Mouse (Mus musculus) kidney, adult 18-20 months (tissue): ENCODE data around the gene Mogat1.
"Not testable (repeated sequence)": the region's sequence is repeated elsewhere in the genome, so short reads cannot be mapped to it uniquely, and the experiment has no call there.

Experiments used
- DNase-seq: peaks from one replicate; pipeline ENCODE4 v3.0.0; 2021

Mogat1 gene

DNA sequence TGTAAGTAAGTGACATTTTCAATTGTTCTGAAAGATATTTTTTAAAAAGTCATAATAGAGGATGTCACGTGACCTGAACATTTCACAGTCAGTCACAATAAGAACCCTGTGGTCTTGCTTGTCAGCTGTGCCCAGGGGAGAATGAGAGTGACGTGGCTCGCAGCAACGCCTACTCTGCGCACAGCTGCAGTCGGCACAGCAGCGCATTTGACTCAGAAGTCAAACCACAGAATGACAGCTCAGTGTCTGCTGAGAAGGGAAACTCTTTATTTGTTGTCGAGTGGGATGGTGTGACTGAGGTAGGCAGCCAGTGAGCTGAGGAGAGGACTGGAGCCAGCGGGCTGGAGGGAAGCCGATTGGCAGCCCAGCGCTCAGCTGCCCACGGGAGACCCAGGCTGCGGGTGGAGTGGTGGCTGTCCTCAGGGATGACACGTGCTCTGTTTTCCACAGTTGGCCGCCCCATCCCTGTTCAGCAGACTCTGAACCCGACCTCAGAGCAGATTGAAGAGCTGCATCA is 26.8 kb downstream of the Mogat1 start:
- peak; percentile 27 for DNase-seq

DNA sequence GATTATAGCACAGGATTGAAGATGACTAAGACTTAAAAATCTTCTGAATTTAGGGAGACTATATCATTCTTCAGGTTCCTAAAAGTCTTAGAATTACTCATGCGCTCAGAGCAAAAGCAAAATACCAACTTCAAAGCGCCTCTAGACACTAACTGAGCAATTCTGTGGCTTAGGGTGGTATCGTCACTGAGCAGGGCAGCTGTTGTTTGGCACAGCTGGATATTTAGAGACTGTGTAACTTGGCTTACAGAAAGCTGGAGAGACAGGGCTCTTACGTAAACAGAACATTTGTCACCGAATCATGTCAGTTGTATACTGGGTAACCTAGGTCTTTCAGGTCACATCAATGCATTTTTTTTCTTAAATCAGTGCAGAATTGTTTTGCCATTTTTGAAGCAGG is 27.6 kb downstream of the Mogat1 start:
- DNase-seq = no peak

DNA sequence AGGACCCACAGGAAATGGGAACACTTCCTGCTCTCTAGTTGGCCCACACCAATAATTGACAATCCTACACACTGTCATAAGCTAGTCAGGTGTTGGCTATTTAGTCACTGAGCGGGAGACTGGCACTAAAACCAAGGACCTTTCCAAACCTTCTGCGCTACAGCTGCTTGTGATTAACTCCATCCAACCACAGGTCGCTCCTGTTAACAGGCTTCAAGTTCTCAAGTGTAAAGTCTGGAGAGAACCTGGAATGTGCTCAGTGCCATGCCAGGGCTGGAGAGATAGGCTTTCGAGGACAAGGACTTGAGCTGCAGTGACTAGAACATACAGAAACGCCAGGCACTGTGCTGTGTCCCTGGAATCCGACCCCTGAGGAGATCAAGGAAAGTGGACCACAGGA is 28.4 kb downstream of the Mogat1 start:
- no peak for DNase-seq

DNA sequence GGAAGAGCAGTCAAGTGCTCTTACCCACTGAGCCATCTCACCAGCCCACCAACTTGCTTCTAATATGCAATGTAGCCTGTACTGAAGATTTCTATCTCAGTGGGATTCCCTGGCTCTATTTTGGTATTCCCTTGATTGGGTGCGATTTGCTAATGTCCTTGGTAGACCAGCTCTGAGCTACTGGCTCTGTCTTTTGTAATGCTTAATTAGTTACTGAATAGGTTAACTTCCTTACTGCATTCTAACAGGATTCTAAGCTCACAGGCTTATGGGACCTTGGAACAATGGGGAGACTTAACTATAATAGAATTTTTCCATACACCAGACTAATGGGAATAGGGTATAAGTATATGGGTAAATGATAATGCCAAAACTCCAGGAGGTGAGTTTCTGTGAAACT is 32.8 kb downstream of the Mogat1 start:
- not testable (repeated sequence) for DNase-seq

DNA sequence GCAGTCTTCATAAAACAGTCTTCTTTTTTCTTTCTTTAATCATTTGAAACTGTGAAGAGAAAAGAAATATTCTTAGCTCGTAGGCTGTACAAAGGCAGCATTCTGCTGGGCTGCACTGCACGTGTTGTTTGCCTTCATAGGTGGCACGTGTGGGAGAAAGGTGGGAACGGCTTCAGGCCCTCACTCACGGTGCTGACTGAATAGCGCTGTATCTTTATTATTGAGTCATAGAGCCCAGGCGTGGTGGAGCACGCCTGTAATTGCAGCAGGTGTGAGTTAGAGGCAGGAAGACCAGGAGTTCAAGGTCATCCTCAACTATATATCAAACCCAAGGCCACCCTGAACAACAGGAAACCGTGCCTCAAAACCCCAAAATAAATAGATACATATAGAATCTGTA is 35.5 kb downstream of the Mogat1 start:
- DNase-seq = no peak

DNA sequence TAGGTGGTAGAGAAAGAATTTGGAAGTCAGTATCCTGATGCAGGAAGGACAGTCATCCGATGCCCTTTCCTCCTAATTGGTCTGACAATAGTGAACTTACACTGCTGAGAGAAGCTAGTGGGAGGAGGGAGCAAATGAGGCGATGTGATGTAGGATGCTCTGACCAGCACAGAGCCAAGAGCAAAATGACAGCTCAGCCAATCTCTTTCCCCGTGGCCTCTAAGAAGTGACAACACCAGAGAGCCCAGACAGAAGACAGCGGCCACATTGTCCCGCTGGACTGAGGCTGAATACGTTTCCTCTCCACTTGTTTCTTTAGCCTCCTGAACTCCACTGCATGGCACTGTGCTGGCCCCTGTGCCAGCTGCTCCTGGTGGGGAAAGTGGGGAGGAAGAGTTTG is 38.2 kb downstream of the Mogat1 start:
- no peak for DNase-seq

DNA sequence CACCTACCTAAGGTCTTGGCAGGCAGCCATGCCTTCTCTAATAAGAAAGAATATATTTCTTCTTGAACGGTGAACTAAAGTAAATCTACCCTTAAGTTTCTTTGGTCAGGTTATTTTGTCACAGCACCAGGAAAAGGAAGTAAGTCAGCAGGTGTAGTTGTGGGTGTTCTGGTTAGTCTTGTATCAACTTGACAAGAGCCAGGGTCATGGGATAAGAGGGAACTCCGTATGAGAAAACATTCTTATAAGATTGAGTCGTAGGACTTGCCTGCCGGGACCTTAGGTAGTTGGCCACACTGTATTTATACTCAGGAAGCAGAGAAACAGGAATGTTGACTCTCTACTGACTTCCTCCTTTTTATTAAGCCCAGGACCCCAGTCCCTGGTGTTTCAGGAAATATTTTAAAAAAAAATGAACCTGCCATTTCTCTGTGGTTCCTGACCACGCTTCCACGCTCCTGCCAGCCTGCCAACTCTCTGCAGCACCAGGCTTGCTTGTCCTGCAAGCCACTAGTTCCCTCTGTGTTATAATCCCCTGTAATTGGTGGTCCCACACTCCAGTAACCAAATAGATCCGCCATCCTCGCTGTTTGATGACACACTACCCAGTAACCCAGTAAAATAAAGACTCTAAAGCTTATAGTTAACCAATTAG is 43.3 kb downstream of the Mogat1 start:
- DNase-seq = no peak

DNA sequence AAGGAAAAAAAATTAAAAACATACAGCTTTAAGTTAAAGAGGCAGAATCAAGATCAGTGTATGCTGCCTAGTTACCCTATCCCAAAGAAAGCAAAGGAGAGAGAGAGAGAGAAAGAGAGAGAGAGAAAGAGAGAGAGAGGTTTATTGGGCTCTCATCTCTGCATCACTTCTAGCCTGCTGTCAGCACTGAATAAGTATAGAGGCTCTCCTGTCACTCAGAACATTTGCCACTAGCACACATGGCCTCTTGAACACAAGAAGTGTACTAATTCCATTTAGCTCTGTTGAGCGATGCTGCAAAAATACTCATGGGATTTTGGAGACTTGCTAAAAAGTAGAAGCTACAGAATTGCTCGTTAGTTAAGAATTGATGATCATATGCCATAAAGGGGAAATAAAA is 56.2 kb downstream of the Mogat1 start:
- DNase-seq = no peak

DNA sequence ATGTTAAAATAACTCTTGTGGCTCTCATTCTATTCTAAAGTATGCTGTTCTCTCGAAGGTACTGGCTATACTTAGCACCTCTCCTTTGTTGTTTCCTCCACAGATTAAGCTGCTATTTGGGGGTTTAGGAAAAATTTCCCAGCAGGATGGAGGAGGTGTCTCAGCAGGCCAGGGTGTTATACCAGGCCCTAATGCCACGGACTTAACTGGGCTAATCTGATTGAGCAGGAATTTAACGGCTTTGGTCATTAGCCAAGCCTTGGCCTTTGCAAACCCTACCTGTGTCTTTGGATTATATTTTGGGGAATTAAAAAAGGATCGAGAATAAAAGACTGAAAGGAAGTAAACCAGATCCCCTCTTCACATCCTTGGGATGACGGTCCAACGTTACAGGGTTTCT is 56.6 kb downstream of the Mogat1 start:
- DNase-seq = no peak

DNA sequence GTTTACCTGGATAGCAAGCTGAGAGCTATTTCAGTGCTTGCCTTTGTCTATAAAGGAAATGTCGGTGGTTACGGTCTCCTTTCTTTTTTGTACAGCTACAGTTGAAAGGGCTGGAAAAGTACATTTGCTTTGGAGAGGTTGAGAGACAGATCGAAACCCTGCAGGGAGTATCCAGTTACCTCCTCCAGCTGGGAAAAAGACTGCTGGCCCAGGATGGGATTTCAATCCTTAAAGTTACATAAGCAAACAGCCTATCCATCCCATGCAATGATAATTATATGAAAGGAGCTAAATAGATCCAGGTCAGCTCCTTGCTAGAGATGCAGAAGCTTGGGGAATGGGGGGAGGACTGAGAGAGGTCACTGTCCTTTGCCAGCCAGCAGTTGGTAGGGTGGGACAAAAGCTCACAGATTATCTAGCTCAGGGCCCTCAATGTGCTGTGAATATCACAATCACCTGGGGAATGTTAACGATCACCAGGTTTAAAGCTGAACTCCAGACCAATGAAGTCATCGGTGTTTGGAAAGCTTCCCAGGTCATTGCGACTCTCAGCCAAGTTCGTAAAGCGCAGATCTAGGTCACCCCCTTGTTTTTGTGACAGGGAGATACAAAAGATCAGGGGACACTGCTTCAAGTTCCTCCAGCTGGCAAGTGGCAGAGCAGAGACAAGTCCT is 57.2 kb downstream of the Mogat1 start:
- DNase-seq = peak; percentile 23

DNA sequence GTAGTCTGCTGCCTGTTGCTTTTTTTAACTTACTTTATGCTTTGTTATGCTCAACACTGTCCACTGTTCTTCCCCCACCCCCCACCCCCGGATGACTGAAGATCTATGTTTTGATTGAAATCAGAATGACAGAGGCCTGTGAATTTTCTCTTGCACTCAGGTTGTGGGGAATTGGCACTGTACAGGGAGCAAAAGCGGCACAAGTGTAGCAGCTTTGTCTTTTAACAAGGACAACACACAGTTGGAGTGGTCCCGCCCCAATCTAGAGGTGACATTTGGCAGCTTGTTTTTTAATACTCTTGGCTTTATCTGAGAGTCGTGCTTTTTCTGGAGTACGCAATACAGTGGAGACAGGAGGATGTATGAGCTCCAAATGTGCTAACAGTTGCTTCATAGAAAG is 58.8 kb downstream of the Mogat1 start:
- DNase-seq = no peak

DNA sequence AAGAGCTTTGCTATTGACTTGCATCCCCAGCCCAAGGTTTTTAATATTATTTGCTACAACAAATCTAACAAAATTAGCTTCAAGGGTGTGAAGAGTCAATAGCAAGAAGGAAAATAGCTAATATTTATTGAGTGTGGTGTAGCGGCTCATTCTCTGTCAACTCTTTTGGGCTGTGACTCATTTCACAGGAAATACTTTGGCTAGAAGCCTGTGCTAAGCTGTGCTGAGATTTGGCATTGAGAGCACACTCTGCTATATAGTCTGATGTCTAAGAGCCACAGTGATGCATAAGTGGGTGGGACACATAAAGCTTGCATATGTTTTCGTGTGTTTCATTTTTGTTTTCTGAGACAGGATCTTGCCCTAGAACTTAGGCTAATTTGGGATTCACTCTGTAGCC is 74.3 kb downstream of the Mogat1 start:
- DNase-seq = no peak

DNA sequence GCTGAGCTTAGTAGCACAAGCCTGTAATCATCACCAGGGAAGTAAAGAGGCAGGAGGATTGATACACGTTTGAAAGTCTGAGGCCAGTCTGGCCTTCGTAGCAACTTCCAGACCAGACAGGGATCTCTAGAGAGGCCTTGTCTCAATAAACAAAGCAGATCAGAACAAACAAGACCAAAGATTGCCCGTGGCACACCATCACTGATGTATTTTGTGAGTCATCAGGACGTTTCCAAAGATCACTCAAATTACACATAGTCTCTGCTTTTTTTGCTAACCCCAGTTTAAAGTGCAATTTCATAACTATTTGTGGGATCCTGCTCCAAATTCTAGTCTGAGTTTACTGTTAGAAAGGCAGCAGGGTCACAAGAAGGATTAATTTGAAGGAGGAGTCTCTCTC is 76.2 kb downstream of the Mogat1 start:
- DNase-seq = no peak
